Mouse (Mus musculus): ENCODE results near the gene Znhit6. TPM values are rescaled to one million over a fixed set of nuclear protein-coding genes. Genes with fewer than 3 reads are reported as not detected.

Znhit6 gene
- polyA plus RNA-seq, 1 experiment from 2014 or later, result 43.0 TPM

DNA sequence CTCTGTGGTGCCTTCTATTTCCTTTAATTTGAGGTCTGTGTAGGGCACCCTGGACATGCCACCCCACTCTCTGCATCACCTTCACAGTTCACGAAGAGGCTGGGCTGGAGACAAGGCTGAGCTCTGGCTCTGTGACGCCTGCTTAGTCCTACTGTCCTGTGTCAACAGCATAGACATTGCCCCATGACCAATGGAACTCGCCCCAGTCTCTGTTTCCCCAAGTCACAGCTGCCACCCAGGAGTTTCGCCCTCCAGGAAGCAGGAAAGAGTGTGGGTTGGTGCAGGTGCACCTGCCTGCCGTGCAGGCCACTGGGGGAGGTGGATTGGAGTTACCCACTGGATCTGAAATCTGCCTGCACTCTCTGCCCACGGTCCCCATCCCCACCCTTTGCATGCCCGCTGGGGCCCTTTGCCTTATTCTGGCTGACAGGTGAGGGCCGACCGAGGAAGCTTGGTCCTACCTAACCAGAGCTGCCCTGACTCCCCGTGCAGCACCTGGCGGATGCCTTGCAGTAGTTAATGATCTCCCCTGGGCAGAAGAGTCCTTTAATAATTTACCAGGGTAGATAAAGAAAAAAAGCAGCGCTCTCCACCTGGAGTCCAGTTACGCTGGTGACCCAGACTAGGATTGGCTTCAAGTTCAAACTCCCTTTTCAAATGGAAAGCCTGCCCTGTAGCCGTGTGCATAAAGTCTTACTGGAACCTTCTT is 58.2 kb downstream of the Znhit6 start:
- Histone ChIP-seq H3K9ac (no peak overlapping the region), H3K4me3 (replicated peaks) (no peak overlapping the region), H3K4me2 (no peak overlapping the region), H3K4me1 (peaks cover 7% of the 10 kb centered on the region; the same call in 1 of the 2 replicates), H3K27ac (no peak overlapping the region), H3K9me3 (no peaks in the 10 kb centered on the region), H3K36me3 (replicated peaks) (no peaks in the 10 kb centered on the region), H3K27me3 (peaks cover 3% of the 10 kb centered on the region; the same call in 1 of the 2 replicates)
- no peak for ATAC-seq (ENCODE audit: low FRiP score)
- 90% methylated on average over 14 of the region's 14 CpGs for whole genome bisulfite sequencing

DNA sequence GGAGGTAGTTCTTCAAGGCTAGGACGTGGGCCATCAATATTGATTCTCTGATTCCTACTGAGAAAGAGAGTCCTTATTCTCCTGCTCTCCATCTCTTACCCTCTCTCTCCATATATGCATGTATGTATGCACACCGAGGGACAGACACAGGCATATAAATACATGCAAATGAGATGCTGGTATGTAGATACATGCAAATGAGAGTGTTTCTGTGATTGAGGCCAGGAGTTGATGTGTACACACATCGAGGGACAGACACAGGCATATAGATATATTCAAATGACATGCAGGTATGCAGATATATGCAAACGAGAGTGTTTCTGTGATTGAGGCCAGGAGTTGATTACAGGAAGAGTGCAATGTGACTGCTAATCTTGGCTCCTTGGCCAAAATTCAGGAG is 64.2 kb downstream of the Znhit6 start:
- Histone ChIP-seq H3K9ac (no peak overlapping the region), H3K9me3 (no peaks in the 10 kb centered on the region), H3K36me3 (replicated peaks) (no peaks in the 10 kb centered on the region), H3K4me2 (no peak overlapping the region), H3K4me3 (replicated peaks) (no peak overlapping the region), H3K4me1 (peaks cover 17% of the 10 kb centered on the region; the same call in 1 of the 2 replicates), H3K27me3 (peaks cover 3% of the 10 kb centered on the region; the same call in 1 of the 2 replicates), H3K27ac (no peak overlapping the region)
- WGBS, result 66% methylated on average over 4 of the region's 4 CpGs
- peak; percentile 49; the same call in 1 of the 2 replicates for ATAC-seq (ENCODE audit: low FRiP score)

DNA sequence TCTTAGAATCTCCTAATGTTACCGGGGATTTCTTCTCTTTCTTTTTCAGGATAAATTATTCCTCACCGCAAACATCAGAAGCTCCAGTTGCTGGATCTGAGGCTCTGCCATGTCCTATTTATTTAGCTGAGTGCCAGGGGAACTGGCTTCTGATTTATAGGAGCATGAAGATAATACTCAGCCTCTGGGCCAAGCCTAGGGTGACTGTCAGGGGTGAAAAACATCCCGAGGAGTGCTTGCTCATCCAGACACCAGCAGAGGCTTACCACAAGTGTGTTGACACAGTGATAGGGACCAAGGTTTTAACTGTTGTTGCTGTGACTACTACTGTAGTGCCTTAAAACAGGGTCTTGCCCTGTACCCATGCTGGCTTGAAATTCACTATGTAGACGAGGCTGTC is 64.6 kb downstream of the Znhit6 start:
- Histone ChIP-seq H3K36me3 (replicated peaks) (no peaks in the 10 kb centered on the region), H3K4me2 (no peak overlapping the region), H3K27ac (no peak overlapping the region), H3K9me3 (no peaks in the 10 kb centered on the region), H3K4me3 (replicated peaks) (no peak overlapping the region), H3K27me3 (peaks cover 3% of the 10 kb centered on the region; the same call in 1 of the 2 replicates), H3K4me1 (peaks cover 21% of the 10 kb centered on the region), H3K9ac (no peak overlapping the region)
- ATAC-seq (ENCODE audit: low FRiP score), result no peak
- WGBS, result 76% methylated on average over 4 of the region's 4 CpGs

DNA sequence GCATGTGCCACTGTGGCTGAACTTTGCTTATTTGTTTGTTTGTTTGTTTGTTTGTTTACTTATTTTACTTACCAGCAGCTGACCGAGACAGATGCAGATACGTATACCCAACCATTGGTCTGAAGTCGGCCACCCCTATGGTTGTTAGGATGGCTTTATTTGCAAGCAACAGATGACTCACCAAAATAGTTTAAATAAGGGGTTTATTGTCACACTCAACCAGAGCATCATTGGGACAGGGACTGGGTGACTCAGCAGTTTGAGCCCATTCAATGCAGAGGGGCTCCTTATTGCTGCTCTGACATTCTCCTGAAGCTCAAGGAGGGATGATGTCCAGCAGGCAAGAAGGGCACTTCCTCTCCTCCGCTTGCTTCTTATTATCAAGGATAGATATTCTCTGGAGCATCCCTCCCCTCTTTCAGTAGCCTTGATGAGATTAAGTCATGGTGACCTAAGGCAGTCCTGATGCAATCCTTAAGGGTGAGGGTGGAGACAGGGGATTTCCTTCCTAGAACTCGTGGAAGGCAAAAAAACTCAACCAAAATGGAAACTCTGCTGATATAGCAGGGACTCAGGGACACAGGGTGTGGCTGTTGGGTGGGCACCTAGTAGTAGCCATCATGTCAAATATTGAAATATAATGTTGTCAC is 65.2 kb downstream of the Znhit6 start:
- peaks cover 3% of the 10 kb centered on the region; the same call in 1 of the 2 replicates for H3K27me3 ChIP-seq
- H3K36me3 ChIP-seq (replicated peaks), result no peaks in the 10 kb centered on the region
- no peak overlapping the region for H3K27ac ChIP-seq
- 81% methylated on average over 5 of the region's 5 CpGs for WGBS
- no peaks in the 10 kb centered on the region for H3K9me3 ChIP-seq
- no peak overlapping the region for H3K4me3 ChIP-seq (replicated peaks)
- H3K4me2 ChIP-seq, result no peak overlapping the region
- peaks cover 25% of the 10 kb centered on the region for H3K4me1 ChIP-seq
- no peak for ATAC-seq (ENCODE audit: low FRiP score)
- H3K9ac ChIP-seq, result no peak overlapping the region

DNA sequence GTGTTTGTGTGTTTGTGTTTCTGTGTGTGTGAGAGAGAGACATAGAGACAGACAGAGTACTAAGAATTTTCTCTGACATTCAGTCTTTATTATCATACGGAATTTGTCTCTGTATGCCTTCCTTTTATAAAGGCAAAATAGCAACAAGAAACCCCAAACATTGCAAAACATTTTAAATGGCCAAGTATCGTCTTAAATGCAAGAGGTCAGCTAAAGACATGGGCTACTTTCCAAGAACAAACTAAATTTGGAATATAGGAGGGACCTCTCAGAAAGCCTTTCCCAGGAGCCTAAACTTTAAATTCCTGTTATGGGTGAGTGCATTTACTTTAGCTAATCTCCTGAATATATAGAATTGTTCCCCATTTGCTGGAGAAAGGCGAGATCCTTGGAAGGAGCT is 65.9 kb downstream of the Znhit6 start:
- peaks cover 3% of the 10 kb centered on the region; the same call in 1 of the 2 replicates for H3K27me3 ChIP-seq
- H3K36me3 ChIP-seq (replicated peaks), result no peaks in the 10 kb centered on the region
- no peak overlapping the region for H3K9ac ChIP-seq
- peaks cover 31% of the 10 kb centered on the region for H3K4me1 ChIP-seq
- H3K9me3 ChIP-seq, result no peaks in the 10 kb centered on the region
- ATAC-seq (ENCODE audit: low FRiP score), result no peak
- H3K27ac ChIP-seq, result no peak overlapping the region
- WGBS, result 67% methylated on average over 3 of the region's 3 CpGs
- H3K4me2 ChIP-seq, result no peak overlapping the region
- H3K4me3 ChIP-seq (replicated peaks), result no peak overlapping the region

DNA sequence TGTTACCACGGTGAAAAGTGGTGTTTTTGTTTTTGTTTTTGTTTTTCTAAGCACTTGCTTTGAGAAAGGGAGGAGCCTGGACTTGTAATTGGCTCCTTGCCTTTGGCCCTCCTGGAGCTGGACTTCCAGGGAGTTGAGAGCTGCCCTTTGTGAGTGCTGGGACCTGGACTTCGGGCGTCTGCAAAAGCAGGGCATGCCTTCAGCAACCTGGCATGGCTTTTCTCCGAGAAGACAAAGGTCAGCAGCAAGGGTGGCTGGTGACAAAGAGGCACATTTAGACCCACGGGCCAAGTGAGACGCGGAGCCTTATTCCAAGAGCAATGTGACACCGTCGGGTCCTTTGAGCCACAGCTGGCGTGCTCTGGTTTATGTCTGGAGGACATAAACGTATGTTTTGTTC is 66.9 kb downstream of the Znhit6 start:
- Histone ChIP-seq H3K9ac (no peak overlapping the region), H3K4me1 (peaks cover 40% of the 10 kb centered on the region), H3K4me2 (no peak overlapping the region), H3K4me3 (replicated peaks) (no peak overlapping the region), H3K36me3 (replicated peaks) (peaks cover 4% of the 10 kb centered on the region; the same call in 1 of the 2 replicates), H3K9me3 (no peaks in the 10 kb centered on the region), H3K27ac (no peak overlapping the region), H3K27me3 (peaks cover 6% of the 10 kb centered on the region; the same call in 1 of the 2 replicates)
- ATAC-seq (ENCODE audit: low FRiP score), result no peak
- WGBS, result 41% methylated on average over 11 of the region's 11 CpGs

DNA sequence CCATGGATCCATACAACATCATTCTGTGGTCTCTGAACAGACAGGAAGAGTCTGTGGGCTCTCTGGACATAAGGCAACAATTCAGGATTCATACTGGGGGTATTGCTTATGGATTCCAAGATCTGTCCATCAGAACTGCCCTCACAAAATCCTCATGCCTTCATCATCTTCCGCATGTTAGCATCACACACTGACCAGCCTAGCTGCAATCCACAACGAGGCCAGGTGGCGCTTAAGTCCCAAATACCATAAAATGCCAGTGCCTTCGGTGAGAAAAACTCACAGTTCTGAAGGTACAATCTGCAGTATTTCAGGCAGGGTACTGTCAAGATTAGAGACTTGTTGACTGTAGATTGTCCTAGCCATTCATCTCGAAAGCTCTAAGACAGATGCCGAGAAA is 69.5 kb downstream of the Znhit6 start:
- no peaks in the 10 kb centered on the region for H3K9me3 ChIP-seq
- H3K27me3 ChIP-seq, result 0 out of 2 replicates have a peak, but pooled peaks cover 6% of the 10 kb centered on the region
- H3K4me1 ChIP-seq, result peaks cover 59% of the 10 kb centered on the region
- peaks cover 4% of the 10 kb centered on the region; the same call in 1 of the 2 replicates for H3K36me3 ChIP-seq (replicated peaks)
- no peak for ATAC-seq (ENCODE audit: low FRiP score)
- 53% methylated on average over 6 of the region's 6 CpGs for WGBS
- H3K27ac ChIP-seq, result peak overlapping the region; percentile 37; the same call in 1 of the 2 replicates
- no peak overlapping the region for H3K9ac ChIP-seq
- no peak overlapping the region for H3K4me3 ChIP-seq (replicated peaks)
- H3K4me2 ChIP-seq, result no peak overlapping the region

DNA sequence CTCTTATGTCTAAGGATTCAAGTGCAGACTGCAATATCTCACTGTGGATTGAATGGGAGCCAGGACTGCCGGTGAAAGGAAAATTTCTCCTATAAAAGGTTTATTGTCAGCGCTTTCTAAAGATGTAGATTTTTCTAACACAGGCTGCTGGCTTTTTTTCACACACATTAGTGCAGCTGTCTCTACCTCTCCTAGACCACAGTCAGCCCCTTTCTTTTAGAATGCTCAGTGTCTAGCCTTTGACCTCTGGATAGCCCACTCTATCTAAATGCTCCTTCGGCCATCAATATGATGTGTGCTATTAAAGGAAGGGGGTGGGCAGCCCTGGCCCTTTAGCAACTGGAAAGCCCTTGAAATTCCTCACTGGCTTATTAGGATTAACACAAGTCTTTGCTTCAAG is 70.0 kb downstream of the Znhit6 start:
- peaks cover 59% of the 10 kb centered on the region for H3K4me1 ChIP-seq
- H3K36me3 ChIP-seq (replicated peaks), result peaks cover 4% of the 10 kb centered on the region; the same call in 1 of the 2 replicates
- peak; percentile 68 for ATAC-seq (ENCODE audit: low FRiP score)
- no peak overlapping the region for H3K9ac ChIP-seq
- peak overlapping the region; percentile 21; the same call in 1 of the 2 replicates for H3K4me2 ChIP-seq
- peak overlapping the region; percentile 59 for H3K27ac ChIP-seq
- 13% methylated on average over 3 of the region's 3 CpGs for WGBS
- 0 out of 2 replicates have a peak, but pooled peaks cover 6% of the 10 kb centered on the region for H3K27me3 ChIP-seq
- H3K4me3 ChIP-seq (replicated peaks), result no peak overlapping the region
- no peaks in the 10 kb centered on the region for H3K9me3 ChIP-seq

DNA sequence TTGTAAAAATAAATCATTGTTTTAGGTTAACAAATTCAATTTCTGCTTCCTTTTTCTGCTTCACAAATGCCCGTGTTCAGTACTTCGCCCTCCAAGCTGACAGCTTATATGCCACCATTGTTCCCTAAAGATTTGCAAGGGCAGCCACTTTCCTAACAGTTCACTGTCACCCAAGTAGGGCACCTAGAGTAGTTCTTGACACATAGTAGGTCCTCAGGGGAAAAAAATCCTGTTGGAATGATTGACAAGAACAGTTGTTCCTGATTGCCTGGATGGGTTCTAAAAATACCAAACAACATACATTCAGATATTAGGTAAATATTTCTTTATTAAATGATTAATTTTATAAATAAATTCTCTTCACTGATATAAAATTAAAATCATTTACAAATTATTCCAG is 70.7 kb downstream of the Znhit6 start:
- Histone ChIP-seq H3K4me1 (peaks cover 63% of the 10 kb centered on the region), H3K27ac (peak overlapping the region; percentile 59; the same call in 1 of the 2 replicates), H3K4me3 (replicated peaks) (no peak overlapping the region), H3K4me2 (peak overlapping the region; percentile 21), H3K36me3 (replicated peaks) (peaks cover 4% of the 10 kb centered on the region; the same call in 1 of the 2 replicates), H3K9me3 (no peaks in the 10 kb centered on the region), H3K9ac (no peak overlapping the region), H3K27me3 (peaks cover 10% of the 10 kb centered on the region; the same call in 1 of the 2 replicates)
- ATAC-seq (ENCODE audit: low FRiP score), result no peak
- 32% methylated on average over 2 of the region's 2 CpGs for WGBS

DNA sequence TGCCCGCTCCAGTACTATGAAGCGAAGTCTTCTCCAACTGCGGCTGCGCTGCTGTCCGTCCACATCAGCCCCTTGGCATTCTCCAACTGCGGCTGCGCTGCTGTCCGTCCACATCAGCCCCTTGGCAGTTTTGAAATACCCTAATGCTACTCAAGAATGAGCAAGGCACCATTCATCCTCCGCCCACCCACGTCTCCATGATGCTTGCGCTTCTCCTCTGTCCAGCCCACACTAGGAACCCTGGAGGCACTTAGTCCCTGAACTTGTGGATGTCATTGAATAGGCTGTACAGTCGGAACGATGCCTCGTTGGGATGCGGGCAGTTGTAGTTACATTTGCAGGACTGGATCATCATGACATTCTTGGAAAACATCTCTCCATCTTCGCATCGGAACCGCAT is 71.4 kb downstream of the Znhit6 start:
- Histone ChIP-seq H3K27me3 (peaks cover 15% of the 10 kb centered on the region), H3K4me3 (replicated peaks) (peak overlapping the region; percentile 63)

DNA sequence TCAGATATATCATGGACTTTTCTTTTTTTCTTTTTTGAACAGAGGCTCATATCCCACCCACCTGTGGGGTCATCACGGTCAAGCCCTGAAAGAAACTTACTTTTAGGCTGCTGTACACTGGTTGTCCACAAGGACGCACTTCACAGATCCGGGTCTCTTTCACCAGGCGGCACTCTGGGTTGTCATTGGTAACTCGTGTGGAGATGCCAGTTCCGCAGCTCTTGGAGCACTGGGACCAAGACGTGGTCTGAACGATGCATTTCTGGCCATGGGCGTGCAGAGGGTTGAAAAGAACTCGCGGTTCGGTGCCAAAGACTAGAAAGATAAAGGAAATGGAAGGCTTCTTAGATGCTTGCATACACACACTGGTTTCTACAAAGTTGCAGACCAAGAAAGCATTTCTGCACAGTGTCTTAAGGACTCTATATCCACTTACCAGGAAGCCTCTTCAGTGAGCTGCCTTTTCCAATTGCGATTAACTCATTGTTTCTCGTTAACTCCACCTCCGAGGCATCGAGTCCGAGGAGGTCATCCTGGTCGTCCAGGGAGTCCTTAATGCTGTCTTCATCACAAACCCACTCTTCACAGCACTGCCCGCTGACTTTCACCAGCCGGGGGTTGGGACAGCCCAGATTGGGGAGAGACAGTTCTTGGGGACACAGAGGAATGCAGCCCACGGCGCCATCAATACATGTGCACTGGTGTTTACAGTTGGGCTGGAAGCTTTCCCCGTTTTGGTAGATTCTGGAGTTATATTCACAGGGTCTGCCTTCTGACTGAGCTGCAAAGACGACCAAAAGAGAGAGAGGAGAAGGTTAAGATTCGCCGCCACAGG is 72.3 kb downstream of the Znhit6 start:
- Histone ChIP-seq H3K9ac (peak overlapping the region; percentile 81), H3K4me3 (replicated peaks) (peak overlapping the region; percentile 63), H3K9me3 (no peaks in the 10 kb centered on the region), H3K27me3 (peaks cover 23% of the 10 kb centered on the region), H3K27ac (peak overlapping the region; percentile 85; the same call in 1 of the 2 replicates), H3K4me1 (peaks cover 76% of the 10 kb centered on the region), H3K36me3 (replicated peaks) (peaks cover 4% of the 10 kb centered on the region; the same call in 1 of the 2 replicates), H3K4me2 (peak overlapping the region; percentile 80)
- ATAC-seq (ENCODE audit: low FRiP score), result no peak
- 14% methylated on average over 26 of the region's 26 CpGs for WGBS

More for the DNA sequence above, 71.4 kb downstream of the Znhit6 start:
- H3K9me3 ChIP-seq, result no peaks in the 10 kb centered on the region
- H3K9ac ChIP-seq, result no peak overlapping the region
- H3K4me2 ChIP-seq, result peak overlapping the region; percentile 80
- H3K4me1 ChIP-seq, result peaks cover 70% of the 10 kb centered on the region
- peaks cover 4% of the 10 kb centered on the region; the same call in 1 of the 2 replicates for H3K36me3 ChIP-seq (replicated peaks)
- WGBS, result 66% methylated on average over 18 of the region's 18 CpGs
- H3K27ac ChIP-seq, result peak overlapping the region; percentile 42; the same call in 1 of the 2 replicates
- no peak for ATAC-seq (ENCODE audit: low FRiP score)

Data from forebrain, embryonic 12.5 days (tissue).